ENCODE assay signal across 9 mouse cellular contexts in genomic region chr9:114977461-114978280, GRCm38 (mm10). TPM values are rescaled to one million over a fixed set of nuclear protein-coding genes. Genes with fewer than 3 reads are reported as not detected.
DNase-seq lines count a peak whose midpoint lies in the region; ATAC-seq and TF ChIP-seq lines count a peak whose summit lies in the region.
"Had no signal": no experiment of that assay in that cellular context is flagged by ENCODE, and none has a peak within 500 bp of the region (broad histone marks: within the 10 kb centered on the region; RNA-seq: fewer than 3 reads in every experiment).

No protein-coding gene starts in this region.

- H3K9ac ChIP-seq in heart, adult 2 months (ENCODE audit: low read depth, low read length), result peak overlapping the region; percentile 88
- peak overlapping the region; percentile 94 for H3K9ac ChIP-seq in ES-Bruce4 (ENCODE audit: low read depth, poor library complexity, severe bottlenecking)
- H3K9ac ChIP-seq in embryonic facial prominence, embryonic 13.5 days, result peak overlapping the region; percentile 85
- peak overlapping the region; percentile 80 for H3K9ac ChIP-seq in hindbrain, postnatal 0 days (replicated peaks; ENCODE audit: low read length)
- peak overlapping the region; percentile 74 for H3K9ac ChIP-seq in stomach, embryonic 15.5 days

- TF ChIP-seq POLR2A in heart, adult 2 months (IDR thresholded peaks at IDR 0.05; ENCODE audit: insufficient read depth, low read depth, low read length), result no peak
- no peak for TF ChIP-seq POLR2A in ES-Bruce4 (IDR thresholded peaks at IDR 0.05; ENCODE audit: insufficient read depth, low read length)

- no peaks in the 10 kb centered on the region for H3K27me3 ChIP-seq in heart, adult 2 months (ENCODE audit: control insufficient read depth, insufficient read depth, low read length)
- peaks cover 5% of the 10 kb centered on the region; the same call in 1 of the 2 replicates for H3K27me3 ChIP-seq in ES-Bruce4 (ENCODE audit: control insufficient read depth, insufficient read depth, low read length, poor library complexity, severe bottlenecking)
- peaks cover 22% of the 10 kb centered on the region for H3K27me3 ChIP-seq in embryonic facial prominence, embryonic 13.5 days
- H3K27me3 ChIP-seq in hindbrain, postnatal 0 days (ENCODE audit: insufficient read depth, low read length), result no peaks in the 10 kb centered on the region
- no peaks in the 10 kb centered on the region for H3K27me3 ChIP-seq in stomach, embryonic 15.5 days (replicated peaks)

- H3K4me2 ChIP-seq in embryonic facial prominence, embryonic 13.5 days, result peak overlapping the region; percentile 90
- H3K4me2 ChIP-seq in hindbrain, postnatal 0 days (ENCODE audit: low read depth, low read length), result peak overlapping the region; percentile 85
- H3K4me2 ChIP-seq in stomach, embryonic 15.5 days, result peak overlapping the region; percentile 91

- H3K4me3 ChIP-seq in heart, adult 2 months, result peak overlapping the region; percentile 78
- peak overlapping the region; percentile 50 for H3K4me3 ChIP-seq in ES-Bruce4 (ENCODE audit: low read depth, low read length)
- peak overlapping the region; percentile 78 for H3K4me3 ChIP-seq in embryonic facial prominence, embryonic 13.5 days
- peak overlapping the region; percentile 62 for H3K4me3 ChIP-seq in hindbrain, postnatal 0 days (ENCODE audit: low read length)
- H3K4me3 ChIP-seq in stomach, embryonic 15.5 days (replicated peaks), result peak overlapping the region; percentile 75

- TF ChIP-seq CTCF in heart, adult 2 months (IDR thresholded peaks at IDR 0.05), result no peak
- TF ChIP-seq CTCF in ES-Bruce4 (IDR thresholded peaks at IDR 0.05; ENCODE audit: low read depth, low read length), result no peak
- TF ChIP-seq CTCF in hindbrain, postnatal 0 days (IDR thresholded peaks at IDR 0.05; ENCODE audit: low read depth), result peak; percentile 38

- H3K4me1 ChIP-seq in heart, adult 2 months (ENCODE audit: control insufficient read depth, insufficient read depth, low read length), result peaks cover 3% of the 10 kb centered on the region
- H3K4me1 ChIP-seq in ES-Bruce4 (ENCODE audit: control insufficient read depth, insufficient read depth, low read length), result no peaks in the 10 kb centered on the region
- H3K4me1 ChIP-seq in embryonic facial prominence, embryonic 13.5 days, result peaks cover 22% of the 10 kb centered on the region
- H3K4me1 ChIP-seq in hindbrain, postnatal 0 days (ENCODE audit: insufficient read depth, low read length), result no peaks in the 10 kb centered on the region
- peaks cover 7% of the 10 kb centered on the region for H3K4me1 ChIP-seq in stomach, embryonic 15.5 days

- no peak for TF ChIP-seq EP300 in heart, adult 2 months (IDR thresholded peaks at IDR 0.05; ENCODE audit: insufficient read depth, low read depth, low read length)
- TF ChIP-seq EP300 in ES-Bruce4 (IDR thresholded peaks at IDR 0.05; ENCODE audit: insufficient read depth, low read depth, low read length), result 0 out of 2 replicates have a peak, but pooled peaks have one; percentile 73

- intact Hi-C loops in heart, adult 2 months (cut with DNase I), result loop anchor here (1.0 kb wide), 1 partner anchor 44 kb away; the partner anchor contains the start of gene Gpd1l
- intact Hi-C loops in heart, postnatal 14 days (cut with DNase I), result no loop called here

- no peaks in the 10 kb centered on the region for H3K79me2 ChIP-seq in heart, adult 2 months (replicated peaks; ENCODE audit: control insufficient read depth, insufficient read depth, low read length)

- H3K27ac ChIP-seq in heart, adult 2 months, result peak overlapping the region; percentile 80; the same call in 1 of the 2 replicates
- H3K27ac ChIP-seq in ES-Bruce4 (ENCODE audit: insufficient read depth, low read length), result no peak overlapping the region
- H3K27ac ChIP-seq in embryonic facial prominence, embryonic 13.5 days, result peak overlapping the region; percentile 75
- H3K27ac ChIP-seq in hindbrain, postnatal 0 days, result peak overlapping the region; percentile 75
- peak overlapping the region; percentile 82 for H3K27ac ChIP-seq in stomach, embryonic 15.5 days

- ATAC-seq in embryonic facial prominence, embryonic 13.5 days (ENCODE audit: insufficient number of reproducible peaks, insufficient read depth, low FRiP score, low TSS enrichment, low read depth), result peak; percentile 54
- ATAC-seq in hindbrain, postnatal 0 days, result peak; percentile 82
- peak; percentile 48 for ATAC-seq in stomach, embryonic 15.5 days (ENCODE audit: insufficient read depth, low FRiP score, low read depth)
- no peak for ATAC-seq in activated CD4-positive, CD25-positive, alpha-beta regulatory T cell, adult 4 months

- peak in 1 of 2 experiments; percentile 43 for DNase-seq in heart, adult 2 months
- DNase-seq in heart, postnatal 14 days, result no peak
- peak; percentile 38 for DNase-seq in hindbrain, postnatal 0 days (ENCODE audit: low spot score)
- peak; percentile 16 for DNase-seq in lung, postnatal 25 days (ENCODE audit: low spot score)

- 14% methylated on average over 31 of the region's 31 CpGs for WGBS in heart, adult 2 months
- WGBS in embryonic facial prominence, embryonic 13.5 days, result 7% methylated on average over 31 of the region's 31 CpGs
- WGBS in hindbrain, postnatal 0 days, result 8% methylated on average over 31 of the region's 31 CpGs
- WGBS in stomach, embryonic 15.5 days, result 6% methylated on average over 30 of the region's 31 CpGs

- H3K36me3 ChIP-seq in heart, adult 2 months (ENCODE audit: control insufficient read depth, insufficient read depth, low read length), result no peaks in the 10 kb centered on the region
- no peaks in the 10 kb centered on the region for H3K36me3 ChIP-seq in ES-Bruce4 (ENCODE audit: control insufficient read depth, insufficient read depth, low read length, poor library complexity, severe bottlenecking)
- H3K36me3 ChIP-seq in embryonic facial prominence, embryonic 13.5 days, result no peaks in the 10 kb centered on the region
- H3K36me3 ChIP-seq in hindbrain, postnatal 0 days (ENCODE audit: insufficient read depth, low read length), result no peaks in the 10 kb centered on the region
- no peaks in the 10 kb centered on the region for H3K36me3 ChIP-seq in stomach, embryonic 15.5 days

- H3K9me3 ChIP-seq in ES-Bruce4 (replicated peaks; ENCODE audit: control insufficient read depth, insufficient read depth, low read length, poor library complexity, severe bottlenecking), result no peaks in the 10 kb centered on the region
- H3K9me3 ChIP-seq in embryonic facial prominence, embryonic 13.5 days, result no peaks in the 10 kb centered on the region
- no peaks in the 10 kb centered on the region for H3K9me3 ChIP-seq in hindbrain, postnatal 0 days (ENCODE audit: low read length)
- no peaks in the 10 kb centered on the region for H3K9me3 ChIP-seq in stomach, embryonic 15.5 days

RNA-seq across cellular contexts. Expression of gene Osbpl10, which starts 0.7 kb away (rescaled TPM):
- 1 to 10 TPM; 2.0 to 3.4 TPM for total RNA-seq in heart, adult 2 months (2021)
- 0.88 and 1.4 TPM in 2 replicates for polyA plus RNA-seq in heart, adult 2 months (2012; rRNA removed)
- total RNA-seq in heart, postnatal 14 days (2021), result 1 to 10 TPM; 2.9 to 3.2 TPM
- 6.0 and 8.3 TPM in 2 replicates for polyA plus RNA-seq in ES-Bruce4 (2011; ENCODE audit: insufficient read depth, insufficient read length, low read depth, missing spikeins)
- polyA plus RNA-seq in embryonic facial prominence, embryonic 13.5 days (2015; fragmentation: Nextera tagmentation; extraction: Ambion mirVana), result 1.6 and 2.3 TPM in 2 replicates
- total RNA-seq in hindbrain, postnatal 0 days (2014; rRNA removed), result 18.2 and 22.5 TPM in 2 replicates
- 3.0 and 3.3 TPM in 2 replicates for polyA plus RNA-seq in hindbrain, postnatal 0 days (2015; fragmentation: Nextera tagmentation; extraction: Ambion mirVana)
- polyA plus RNA-seq in stomach, embryonic 15.5 days (2015; fragmentation: Nextera tagmentation; extraction: Ambion mirVana), result 2.0 and 2.3 TPM in 2 replicates
- polyA plus RNA-seq in activated CD4-positive, CD25-positive, alpha-beta regulatory T cell, adult 4 months (2017; shearing (Covaris generic)), result not detected
- total RNA-seq: CH12.LX had no signal

RNA-seq across cellular contexts. Expression of gene Rps27rt, which starts 4.9 kb away (rescaled TPM):
- total RNA-seq in heart, adult 2 months (2021), result 10 to 100 TPM; 14.3 to 32.5 TPM
- 23.0 and 46.7 TPM in 2 replicates for polyA plus RNA-seq in heart, adult 2 months (2012; rRNA removed)
- 10 to 100 TPM; 13.5 to 32.5 TPM for total RNA-seq in heart, postnatal 14 days (2021)
- polyA plus RNA-seq in ES-Bruce4 (2011; ENCODE audit: insufficient read depth, insufficient read length, low read depth, missing spikeins), result 3,274 and 3,343 TPM in 2 replicates
- 519 and 954 TPM in 2 replicates for polyA plus RNA-seq in embryonic facial prominence, embryonic 13.5 days (2015; fragmentation: Nextera tagmentation; extraction: Ambion mirVana)
- total RNA-seq in hindbrain, postnatal 0 days (2014; rRNA removed), result 32.8 and 182 TPM in 2 replicates
- polyA plus RNA-seq in hindbrain, postnatal 0 days (2015; fragmentation: Nextera tagmentation; extraction: Ambion mirVana), result 281 and 288 TPM in 2 replicates
- 360 and 1,042 TPM in 2 replicates for polyA plus RNA-seq in stomach, embryonic 15.5 days (2015; fragmentation: Nextera tagmentation; extraction: Ambion mirVana)
- 1,000 to 10,000 TPM; 2,827 to 5,236 TPM for polyA plus RNA-seq in activated CD4-positive, CD25-positive, alpha-beta regulatory T cell, adult 4 months (2017; shearing (Covaris generic))

RNA-seq across cellular contexts. Expression of gene Gpd1l, which starts 43.9 kb away (rescaled TPM):
- total RNA-seq in heart, adult 2 months (2021), result 10 to 100 TPM; 36.9 to 42.0 TPM
- polyA plus RNA-seq in heart, adult 2 months (2012; rRNA removed), result 33.3 and 59.3 TPM in 2 replicates
- 10 to 100 TPM; 38.0 to 38.9 TPM for total RNA-seq in heart, postnatal 14 days (2021)
- 14.4 and 14.5 TPM in 2 replicates for polyA plus RNA-seq in ES-Bruce4 (2011; ENCODE audit: insufficient read depth, insufficient read length, low read depth, missing spikeins)
- 10.6 and 10.8 TPM in 2 replicates for polyA plus RNA-seq in embryonic facial prominence, embryonic 13.5 days (2015; fragmentation: Nextera tagmentation; extraction: Ambion mirVana)
- total RNA-seq in hindbrain, postnatal 0 days (2014; rRNA removed), result 75.9 and 79.3 TPM in 2 replicates
- 35.7 and 40.9 TPM in 2 replicates for polyA plus RNA-seq in hindbrain, postnatal 0 days (2015; fragmentation: Nextera tagmentation; extraction: Ambion mirVana)
- polyA plus RNA-seq in stomach, embryonic 15.5 days (2015; fragmentation: Nextera tagmentation; extraction: Ambion mirVana), result 17.3 and 18.6 TPM in 2 replicates
- 10 to 100 TPM; 16.7 to 19.0 TPM for polyA plus RNA-seq in activated CD4-positive, CD25-positive, alpha-beta regulatory T cell, adult 4 months (2017; shearing (Covaris generic))

Comparison
In these comparisons a context has a peak if more than half of its experiments do, and no peak if none do; other contexts are left out.
1. DNase-seq: peak in hindbrain, postnatal 0 days (single experiment) and lung, postnatal 25 days (single experiment); none in heart, postnatal 14 days (0 of 2).
2. Peak in every context shown above with its lines, with median percentiles within 50 percentile points of each other: H3K4me3 ChIP-seq, H3K9ac ChIP-seq and H3K4me2 ChIP-seq.